Mouse (Mus musculus): ENCODE measurements around the gene Casr. TPM values are rescaled to one million over a fixed set of nuclear protein-coding genes. Genes with fewer than 3 reads are reported as not detected.

The Casr gene
- polyA plus RNA-seq, 1 experiment, result not detected

DNA sequence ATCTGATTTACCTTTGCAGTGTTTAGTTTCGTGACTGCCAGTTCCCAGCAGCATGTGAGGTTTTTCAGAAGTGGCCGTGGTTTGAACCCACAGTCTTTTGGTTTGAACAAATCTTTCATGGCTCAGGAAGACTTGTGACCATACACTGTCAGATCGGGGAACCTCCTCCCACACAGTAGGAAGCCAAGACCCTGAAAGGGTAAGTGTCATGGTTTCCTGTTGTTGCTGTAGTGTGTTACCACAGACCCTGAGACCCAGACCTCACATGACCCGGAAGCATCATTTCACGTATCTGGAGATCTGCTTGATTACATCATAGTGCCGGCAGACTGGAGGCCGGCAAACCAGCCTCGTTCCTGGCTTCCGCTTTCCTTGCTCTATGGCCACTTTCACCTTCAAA is 85.1 kb downstream of the Casr start:
- Histone ChIP-seq H3K27me3 (replicated peaks) (peaks cover 5% of the 10 kb centered on the region), H3K36me3 (replicated peaks; ENCODE audit: low read length) (no peaks in the 10 kb centered on the region), H3K4me1 (peaks cover 12% of the 10 kb centered on the region), H3K9me3 (peaks cover 11% of the 10 kb centered on the region; the same call in 1 of the 2 replicates), H3K4me3 (replicated peaks) (peak overlapping the region; percentile 64)
- TF ChIP-seq GATA1 (IDR thresholded peaks at IDR 0.05; ENCODE audit: borderline replicate concordance, low read length), result no peak
- no peak for TF ChIP-seq FLI1 (IDR thresholded peaks at IDR 0.05; ENCODE audit: low read length)

DNA sequence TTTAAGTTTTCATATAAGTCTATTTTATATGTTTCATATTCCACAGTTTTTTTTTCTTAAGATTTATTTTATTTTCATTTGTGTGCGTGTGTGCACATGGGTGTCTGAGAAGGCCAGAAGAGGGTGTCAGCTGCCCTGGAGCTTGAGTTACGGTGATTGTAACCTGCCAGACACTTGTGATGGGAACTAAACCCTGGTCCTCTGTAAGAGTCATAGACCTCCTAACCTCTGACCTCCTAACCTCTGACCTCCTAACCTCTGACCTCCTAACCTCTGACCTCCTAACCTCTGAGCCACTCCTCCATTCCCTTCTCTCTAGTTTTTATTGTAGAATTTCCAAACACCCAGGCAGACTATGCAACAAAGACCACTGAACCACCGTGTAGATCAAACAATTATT is 86.4 kb downstream of the Casr start:
- H3K27me3 ChIP-seq (replicated peaks), result peaks cover 7% of the 10 kb centered on the region
- no peak for TF ChIP-seq FLI1 (IDR thresholded peaks at IDR 0.05; ENCODE audit: low read length)
- no peak for TF ChIP-seq GATA1 (IDR thresholded peaks at IDR 0.05; ENCODE audit: borderline replicate concordance, low read length)

DNA sequence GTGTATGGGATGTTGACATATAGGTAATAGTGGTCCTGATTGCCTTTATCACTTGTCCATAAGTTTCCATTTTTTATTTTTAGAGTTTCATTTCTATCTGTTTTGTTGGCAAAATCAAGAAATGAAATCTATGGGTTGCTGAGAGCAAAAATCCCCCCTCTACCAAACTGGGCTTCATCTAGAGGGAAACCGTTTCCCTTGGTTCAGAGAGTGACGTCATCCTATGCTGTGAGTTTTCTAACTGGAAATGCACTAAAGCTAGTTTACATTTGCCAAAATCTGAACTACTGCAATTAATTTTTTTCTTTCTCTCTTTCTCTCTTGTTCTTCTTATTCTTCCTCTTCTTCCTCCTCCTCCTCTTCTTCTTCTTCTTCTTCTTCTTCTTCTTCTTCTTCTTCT is 87.1 kb downstream of the Casr start:
- Histone ChIP-seq H3K9me3 (peaks cover 8% of the 10 kb centered on the region; the same call in 1 of the 2 replicates), H3K36me3 (replicated peaks; ENCODE audit: low read length) (no peaks in the 10 kb centered on the region), H3K27me3 (replicated peaks) (peaks cover 7% of the 10 kb centered on the region), H3K4me3 (replicated peaks) (no peak overlapping the region), H3K4me1 (peaks cover 12% of the 10 kb centered on the region)
- no peak for TF ChIP-seq GATA1 (IDR thresholded peaks at IDR 0.05; ENCODE audit: borderline replicate concordance, low read length)
- TF ChIP-seq FLI1 (IDR thresholded peaks at IDR 0.05; ENCODE audit: low read length), result no peak

More for the DNA sequence above, 86.4 kb downstream of the Casr start:
- Histone ChIP-seq H3K9me3 (peaks cover 8% of the 10 kb centered on the region; the same call in 1 of the 2 replicates), H3K4me3 (replicated peaks) (no peak overlapping the region), H3K4me1 (peaks cover 12% of the 10 kb centered on the region), H3K36me3 (replicated peaks; ENCODE audit: low read length) (no peaks in the 10 kb centered on the region)

DNA sequence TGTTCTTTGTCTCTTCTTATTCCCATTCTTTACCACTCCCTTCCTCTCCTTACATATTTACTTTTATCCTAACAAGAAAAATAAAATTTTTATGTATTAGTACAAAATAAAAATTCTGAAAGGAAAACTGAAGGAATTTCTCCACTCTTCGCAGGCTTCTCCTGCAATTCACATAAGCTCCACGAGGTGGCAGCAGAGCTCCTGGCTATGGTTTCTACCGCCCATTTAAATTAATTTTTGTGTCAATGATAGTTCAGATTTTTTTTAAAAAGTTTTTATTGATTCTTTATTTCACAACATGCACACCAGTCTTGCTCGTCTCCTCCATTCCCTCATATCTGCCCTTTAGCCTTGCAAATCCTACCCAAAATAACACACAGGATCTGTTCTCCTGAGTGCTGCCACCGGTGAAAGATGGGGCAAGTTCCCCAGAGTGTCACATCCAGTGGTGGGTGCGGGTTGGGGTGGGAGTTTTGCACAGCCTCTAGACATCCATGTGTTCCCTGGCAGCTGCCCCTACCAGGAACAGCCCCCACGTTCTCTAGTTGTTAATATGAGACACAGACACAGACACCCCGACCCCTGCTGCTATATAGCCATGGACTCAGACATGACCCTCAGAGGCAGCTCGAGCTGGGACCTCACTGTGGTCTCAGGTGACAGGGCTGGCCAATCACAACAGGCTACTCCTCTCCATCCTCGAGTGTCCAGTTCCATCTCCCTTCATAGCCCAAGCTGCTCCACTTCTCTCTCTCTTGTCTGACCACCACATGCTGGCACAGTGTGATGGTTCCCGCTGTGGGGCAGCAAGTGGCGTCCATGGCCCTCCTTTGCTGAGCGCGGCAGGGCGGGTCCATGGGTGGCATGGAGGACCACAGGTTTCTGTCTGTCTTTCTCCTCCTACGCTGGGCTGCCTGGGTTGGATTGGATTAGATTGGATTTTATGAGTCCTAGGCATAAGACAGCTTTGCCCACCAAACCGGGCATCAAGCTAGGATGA is 88.4 kb downstream of the Casr start:
- peaks cover 7% of the 10 kb centered on the region for H3K27me3 ChIP-seq (replicated peaks)
- H3K9me3 ChIP-seq, result no peaks in the 10 kb centered on the region
- H3K4me3 ChIP-seq (replicated peaks), result no peak overlapping the region
- no peaks in the 10 kb centered on the region for H3K36me3 ChIP-seq (replicated peaks; ENCODE audit: low read length)
- TF ChIP-seq FLI1 (IDR thresholded peaks at IDR 0.05; ENCODE audit: low read length) (no peak), GATA1 (IDR thresholded peaks at IDR 0.05; ENCODE audit: borderline replicate concordance, low read length) (no peak)
- peaks cover 12% of the 10 kb centered on the region for H3K4me1 ChIP-seq

DNA sequence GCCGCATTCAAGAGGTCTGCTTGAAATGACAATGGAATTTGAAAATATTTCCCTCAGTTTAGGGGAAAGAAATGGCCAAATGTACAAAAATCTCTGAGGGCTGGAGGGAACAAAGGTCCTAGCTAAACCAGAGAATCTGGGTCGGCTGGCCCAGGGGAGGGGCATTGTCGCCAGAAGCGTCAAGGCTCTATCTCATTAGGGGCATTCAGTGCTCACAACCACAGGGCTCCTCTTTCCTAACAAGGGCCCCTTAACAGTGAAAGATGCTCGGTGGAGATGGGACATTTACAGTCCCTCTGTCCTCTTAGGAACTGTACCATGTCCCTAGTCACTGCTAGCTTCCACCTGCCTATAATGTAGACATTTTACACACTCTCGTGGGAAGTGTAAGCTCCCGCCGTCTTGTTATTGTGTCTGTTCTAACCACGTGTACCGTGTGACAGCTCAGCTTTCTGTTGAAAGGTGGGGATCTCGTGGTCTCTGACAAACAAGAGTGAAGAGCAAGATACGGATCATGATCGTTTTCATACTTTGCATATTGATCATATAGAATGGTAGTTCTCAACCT is 90.8 kb downstream of the Casr start:
- no peaks in the 10 kb centered on the region for H3K9me3 ChIP-seq
- H3K4me1 ChIP-seq, result peaks cover 5% of the 10 kb centered on the region; the same call in 1 of the 2 replicates
- peaks cover 10% of the 10 kb centered on the region for H3K27me3 ChIP-seq (replicated peaks)
- H3K4me3 ChIP-seq (replicated peaks), result no peak overlapping the region
- TF ChIP-seq FLI1 (IDR thresholded peaks at IDR 0.05; ENCODE audit: low read length), result no peak
- TF ChIP-seq GATA1 (IDR thresholded peaks at IDR 0.05; ENCODE audit: borderline replicate concordance, low read length), result no peak
- no peaks in the 10 kb centered on the region for H3K36me3 ChIP-seq (replicated peaks; ENCODE audit: low read length)

DNA sequence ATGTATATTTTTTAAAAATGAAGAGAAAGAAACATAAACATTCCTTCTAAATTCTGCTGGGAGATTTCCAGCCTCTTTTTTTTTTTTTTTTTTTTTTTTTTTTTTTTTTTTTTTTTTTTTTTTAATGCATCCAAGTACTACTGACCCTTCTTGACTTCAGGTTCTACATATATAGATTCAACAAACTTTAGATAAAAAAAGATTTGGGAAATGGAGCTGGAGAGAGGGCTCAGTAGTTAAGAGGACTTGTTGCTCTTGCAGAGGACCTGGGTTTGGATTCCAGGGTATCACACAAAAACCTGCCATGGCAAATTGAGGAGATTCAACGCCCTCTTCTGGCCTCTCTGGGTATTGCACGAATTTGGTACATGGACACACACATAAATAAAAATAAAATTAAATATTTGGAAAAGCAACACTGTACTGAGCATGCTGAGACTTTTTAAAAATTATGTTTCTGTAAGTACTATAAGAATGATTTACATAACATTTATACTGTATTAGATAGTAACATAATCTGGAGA is 91.9 kb downstream of the Casr start:
- TF ChIP-seq GATA1 (IDR thresholded peaks at IDR 0.05; ENCODE audit: borderline replicate concordance, low read length), result no peak
- TF ChIP-seq FLI1 (IDR thresholded peaks at IDR 0.05; ENCODE audit: low read length), result no peak
- H3K36me3 ChIP-seq (replicated peaks; ENCODE audit: low read length), result no peaks in the 10 kb centered on the region
- peaks cover 10% of the 10 kb centered on the region for H3K27me3 ChIP-seq (replicated peaks)
- no peaks in the 10 kb centered on the region for H3K9me3 ChIP-seq
- H3K4me3 ChIP-seq (replicated peaks), result no peak overlapping the region
- peaks cover 5% of the 10 kb centered on the region; the same call in 1 of the 2 replicates for H3K4me1 ChIP-seq

DNA sequence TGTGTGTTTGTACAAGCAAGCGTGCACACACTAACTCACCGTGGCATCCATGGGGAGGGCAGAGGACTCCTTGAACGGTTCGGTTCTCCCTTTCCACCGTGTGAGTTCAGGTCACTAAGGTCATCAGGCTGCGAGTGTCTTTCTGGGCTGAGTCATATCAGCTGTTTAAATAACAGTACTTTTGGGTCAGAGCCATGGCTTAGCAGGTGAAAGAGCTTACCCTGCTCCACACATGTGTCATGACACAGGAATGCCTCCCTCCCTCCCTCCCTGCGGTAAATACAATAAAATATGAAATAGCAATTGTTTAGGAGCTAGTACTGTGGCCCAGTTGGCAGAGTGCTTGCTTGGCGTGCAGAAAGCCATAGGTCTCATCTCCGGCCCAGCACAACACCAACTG is 92.6 kb downstream of the Casr start:
- peaks cover 10% of the 10 kb centered on the region for H3K27me3 ChIP-seq (replicated peaks)
- TF ChIP-seq GATA1 (IDR thresholded peaks at IDR 0.05; ENCODE audit: borderline replicate concordance, low read length), result no peak
- no peak for TF ChIP-seq FLI1 (IDR thresholded peaks at IDR 0.05; ENCODE audit: low read length)
- H3K4me3 ChIP-seq (replicated peaks), result no peak overlapping the region
- H3K9me3 ChIP-seq, result no peaks in the 10 kb centered on the region
- peaks cover 5% of the 10 kb centered on the region; the same call in 1 of the 2 replicates for H3K4me1 ChIP-seq
- H3K36me3 ChIP-seq (replicated peaks; ENCODE audit: low read length), result no peaks in the 10 kb centered on the region

DNA sequence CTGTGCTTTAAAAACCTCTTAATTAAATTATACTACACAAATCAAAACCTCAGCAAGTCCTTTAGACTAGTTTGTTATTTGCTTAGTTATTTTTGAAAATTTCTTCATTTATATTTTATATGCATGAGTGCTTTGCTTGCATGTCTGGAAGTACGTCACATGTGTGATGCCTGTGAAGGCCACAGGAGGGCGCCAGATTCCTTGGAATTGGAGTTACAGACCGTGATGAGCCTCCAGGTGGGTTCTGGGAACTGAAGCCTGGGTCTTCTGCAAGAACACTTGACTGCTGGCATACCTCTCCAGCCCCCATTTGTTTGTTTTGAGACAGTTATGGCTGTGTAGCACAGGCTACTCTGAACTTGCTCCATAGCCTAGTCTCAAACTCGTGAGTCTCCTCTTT is 93.1 kb downstream of the Casr start:
- Histone ChIP-seq H3K9me3 (no peaks in the 10 kb centered on the region), H3K4me3 (replicated peaks) (no peak overlapping the region), H3K36me3 (replicated peaks; ENCODE audit: low read length) (no peaks in the 10 kb centered on the region), H3K4me1 (peaks cover 5% of the 10 kb centered on the region; the same call in 1 of the 2 replicates), H3K27me3 (replicated peaks) (peaks cover 9% of the 10 kb centered on the region)
- TF ChIP-seq GATA1 (IDR thresholded peaks at IDR 0.05; ENCODE audit: borderline replicate concordance, low read length) (no peak), FLI1 (IDR thresholded peaks at IDR 0.05; ENCODE audit: low read length) (no peak)

DNA sequence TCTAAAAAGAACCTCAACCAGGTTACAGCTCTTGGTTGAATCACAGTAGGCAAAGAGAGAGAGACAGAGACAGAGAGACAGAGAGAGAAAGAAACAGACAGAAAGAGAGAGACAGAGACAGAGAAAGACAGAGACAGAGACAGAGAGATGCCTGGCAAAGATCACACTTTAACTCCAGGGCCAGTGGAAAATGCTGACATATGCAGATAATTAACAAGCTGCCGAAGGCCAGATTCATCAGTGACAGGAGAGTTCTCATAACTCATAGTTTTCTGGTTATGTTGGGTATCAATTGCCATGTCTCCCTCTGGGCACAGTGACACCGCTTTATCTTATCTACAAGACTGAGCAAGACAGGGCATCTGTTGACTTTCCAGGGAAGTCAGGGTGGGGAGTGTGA is 94.0 kb downstream of the Casr start:
- no peak for TF ChIP-seq FLI1 (IDR thresholded peaks at IDR 0.05; ENCODE audit: low read length)
- no peak for TF ChIP-seq GATA1 (IDR thresholded peaks at IDR 0.05; ENCODE audit: borderline replicate concordance, low read length)
- no peak overlapping the region for H3K4me3 ChIP-seq (replicated peaks)
- H3K9me3 ChIP-seq, result no peaks in the 10 kb centered on the region
- no peaks in the 10 kb centered on the region for H3K36me3 ChIP-seq (replicated peaks; ENCODE audit: low read length)
- H3K4me1 ChIP-seq, result no peaks in the 10 kb centered on the region
- H3K27me3 ChIP-seq (replicated peaks), result peaks cover 4% of the 10 kb centered on the region
